Mouse (Mus musculus) kidney, embryonic 15.5 days (tissue): ENCODE measurements around the gene Acad12. TPM values are rescaled to one million over a fixed set of nuclear protein-coding genes. Genes with fewer than 3 reads are reported as not detected.

Experiments used
- ATAC-seq: fragments of 200-750 bp; cut with Nextera tagmentation; replicated peaks from 2 replicates; pipeline ENCODE4 v1.8.0; 2017; ENCODE audit warnings: moderate TSS enrichment; ENCODE audit not compliant: low FRiP score
- H3K27ac ChIP-seq: fragments of 300-500 bp; sonication (generic); 2 replicates; pipeline ENCODE4 v1.5.1; 2015; ENCODE audit warnings: mild to moderate bottlenecking, inconsistent platforms
- H3K27me3 ChIP-seq: fragments of 300-500 bp; sonication (generic); 2 replicates; pipeline ENCODE4 v1.6.1; 2015; ENCODE audit warnings: inconsistent platforms
- H3K36me3 ChIP-seq: fragments of 300-500 bp; sonication (generic); 2 replicates; pipeline ENCODE4 v1.6.1; 2015; ENCODE audit warnings: inconsistent platforms
- H3K4me1 ChIP-seq: fragments of 300-500 bp; sonication (generic); 2 replicates; pipeline ENCODE4 v1.6.1; 2015; ENCODE audit warnings: inconsistent platforms
- H3K4me2 ChIP-seq: fragments of 300-500 bp; sonication (generic); 2 replicates; pipeline ENCODE4 v1.6.1; 2015; ENCODE audit warnings: moderate library complexity, mild to moderate bottlenecking, inconsistent platforms
- H3K4me3 ChIP-seq: fragments of 300-500 bp; sonication (generic); replicated peaks from 2 replicates; pipeline ENCODE4 v1.5.1; 2015; ENCODE audit warnings: mild to moderate bottlenecking, inconsistent platforms
- H3K9ac ChIP-seq: fragments of 300-500 bp; sonication (generic); 2 replicates; pipeline ENCODE4 v1.6.1; 2015; ENCODE audit warnings: mild to moderate bottlenecking, inconsistent platforms
- H3K9me3 ChIP-seq: fragments of 300-500 bp; sonication (generic); replicated peaks from 2 replicates; pipeline ENCODE4 v1.6.1; 2016; ENCODE audit warnings: inconsistent platforms
- WGBS: fragments of 180-500 bp; shearing (Covaris S2); methylation state at CpG from one replicate; pipeline ENCODE4 v1.1.7; 2015; ENCODE audit warnings: mixed read lengths; 5-methylcytosine and 5-hydroxymethylcytosine counted together
- polyA plus RNA-seq: library from polyadenylated mRNA; unstranded; fragments of >200 nt; fragmentation: Nextera tagmentation; extraction: Ambion mirVana; gene quantifications from 2 replicates; pipeline ENCODE4 v1.2.1, GENCODE M21; 2015

Gene Acad12
- polyA plus RNA-seq, 1 experiment from 2014 or later: 2.8 TPM

DNA sequence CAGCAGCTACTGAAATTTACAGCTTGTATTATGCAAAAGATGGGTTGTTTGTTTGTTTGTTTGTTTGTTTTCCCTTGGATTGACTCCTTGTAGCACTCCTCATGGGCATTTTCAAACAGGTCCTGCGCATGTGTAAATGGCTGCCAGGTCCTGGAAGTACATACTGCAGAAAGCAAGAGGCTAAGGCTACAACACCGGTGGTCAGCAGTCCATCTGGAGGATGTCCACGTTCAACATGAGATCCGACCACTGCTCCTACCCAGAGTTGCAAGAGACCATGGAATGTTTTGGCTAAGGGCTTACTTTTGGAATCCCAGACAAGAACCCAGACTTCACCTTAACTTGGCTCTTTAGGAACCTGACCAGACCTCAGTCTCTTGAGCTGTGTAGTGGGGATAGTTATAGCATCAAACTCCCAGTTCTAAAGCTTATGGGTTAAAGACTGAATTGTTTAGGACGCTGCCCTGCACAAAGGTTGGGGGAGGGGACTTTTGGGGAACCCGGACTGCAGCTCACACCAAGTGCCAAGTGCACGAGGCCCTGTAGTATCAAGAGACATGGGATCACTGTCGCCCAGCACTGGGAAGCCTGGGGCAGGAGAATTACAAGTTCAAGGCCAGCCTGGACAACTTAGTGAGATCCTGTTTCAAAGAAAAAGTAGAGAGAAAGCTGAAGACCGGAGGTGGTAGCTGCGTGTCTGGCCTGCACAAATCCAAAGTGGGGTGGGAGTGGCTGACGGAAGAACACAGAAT, 26.5 kb downstream of the Acad12 start:
- no peak overlapping the region for H3K9ac ChIP-seq
- no peaks in the 10 kb centered on the region for H3K36me3 ChIP-seq
- peak overlapping the region; percentile 67 for H3K4me3 ChIP-seq
- H3K4me1 ChIP-seq: peaks cover 28% of the 10 kb centered on the region
- H3K27ac ChIP-seq: no peak overlapping the region
- WGBS: 53% methylated on average over 11 of the region's 11 CpGs
- H3K4me2 ChIP-seq: peak overlapping the region; percentile 92
- no peaks in the 10 kb centered on the region for H3K9me3 ChIP-seq
- H3K27me3 ChIP-seq: no peaks in the 10 kb centered on the region
- ATAC-seq: no peak

DNA sequence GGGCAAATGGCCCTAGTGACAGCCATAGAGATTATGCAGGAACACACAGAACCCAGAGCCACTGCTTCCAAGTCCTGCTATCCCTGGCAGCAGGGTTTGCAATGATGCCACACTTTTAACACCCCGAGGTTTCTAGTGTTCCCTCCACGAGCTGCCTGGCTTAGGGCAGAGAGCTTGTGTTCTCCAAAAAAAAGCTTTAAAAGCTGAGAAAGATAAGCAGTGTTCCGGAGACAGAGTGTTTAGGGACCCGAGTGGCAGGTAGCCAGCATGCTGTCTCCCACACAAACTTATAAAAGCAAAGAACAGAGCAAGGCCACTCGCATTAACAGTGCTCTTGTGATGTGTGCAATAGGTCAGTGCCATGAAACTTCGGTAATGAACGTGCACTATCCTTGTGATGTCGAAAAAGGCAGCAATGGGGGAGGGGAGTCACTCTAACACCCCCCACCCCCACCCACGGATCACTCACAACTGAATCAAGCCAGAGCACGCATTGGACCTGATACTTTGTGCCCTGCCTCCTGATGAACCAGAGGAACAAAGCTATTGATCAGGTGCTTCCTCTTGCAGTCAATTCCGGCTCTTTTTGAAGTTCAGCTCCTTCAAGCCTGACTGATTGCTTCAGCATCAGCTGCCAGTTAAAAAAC, 27.2 kb downstream of the Acad12 start:
- H3K4me3 ChIP-seq: no peak overlapping the region
- H3K27me3 ChIP-seq: no peaks in the 10 kb centered on the region
- WGBS: 50% methylated on average over 11 of the region's 11 CpGs
- no peak overlapping the region for H3K9ac ChIP-seq
- peaks cover 34% of the 10 kb centered on the region for H3K4me1 ChIP-seq
- no peak for ATAC-seq
- no peaks in the 10 kb centered on the region for H3K36me3 ChIP-seq
- H3K4me2 ChIP-seq: peak overlapping the region; percentile 92
- no peaks in the 10 kb centered on the region for H3K9me3 ChIP-seq
- H3K27ac ChIP-seq: no peak overlapping the region

DNA sequence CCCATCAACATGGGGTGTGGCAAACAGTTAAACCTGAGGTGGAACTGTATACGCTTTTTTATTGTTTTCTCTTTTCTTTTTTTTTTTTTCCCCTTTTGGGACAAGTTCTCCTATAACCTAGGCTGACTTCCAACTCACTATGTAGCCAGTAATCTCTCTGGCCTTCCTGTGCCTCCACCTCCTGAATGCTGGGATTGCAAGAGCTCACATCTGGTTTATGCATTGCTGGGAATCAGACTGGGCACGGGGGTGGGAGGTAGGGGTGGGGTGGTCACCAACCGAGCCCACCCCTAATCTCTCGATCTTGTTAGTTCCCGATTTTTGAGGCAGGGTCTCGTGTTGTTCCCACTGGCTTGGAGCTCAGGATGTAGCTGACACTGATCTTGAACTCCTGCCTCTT, 28.8 kb downstream of the Acad12 start:
- H3K36me3 ChIP-seq: no peaks in the 10 kb centered on the region
- H3K9ac ChIP-seq: no peak overlapping the region
- no peak for ATAC-seq
- H3K4me2 ChIP-seq: no peak overlapping the region
- H3K27me3 ChIP-seq: no peaks in the 10 kb centered on the region
- H3K4me1 ChIP-seq: peaks cover 38% of the 10 kb centered on the region
- no peak overlapping the region for H3K27ac ChIP-seq
- WGBS: 84% methylated on average over 6 of the region's 6 CpGs
- no peaks in the 10 kb centered on the region for H3K9me3 ChIP-seq
- no peak overlapping the region for H3K4me3 ChIP-seq

DNA sequence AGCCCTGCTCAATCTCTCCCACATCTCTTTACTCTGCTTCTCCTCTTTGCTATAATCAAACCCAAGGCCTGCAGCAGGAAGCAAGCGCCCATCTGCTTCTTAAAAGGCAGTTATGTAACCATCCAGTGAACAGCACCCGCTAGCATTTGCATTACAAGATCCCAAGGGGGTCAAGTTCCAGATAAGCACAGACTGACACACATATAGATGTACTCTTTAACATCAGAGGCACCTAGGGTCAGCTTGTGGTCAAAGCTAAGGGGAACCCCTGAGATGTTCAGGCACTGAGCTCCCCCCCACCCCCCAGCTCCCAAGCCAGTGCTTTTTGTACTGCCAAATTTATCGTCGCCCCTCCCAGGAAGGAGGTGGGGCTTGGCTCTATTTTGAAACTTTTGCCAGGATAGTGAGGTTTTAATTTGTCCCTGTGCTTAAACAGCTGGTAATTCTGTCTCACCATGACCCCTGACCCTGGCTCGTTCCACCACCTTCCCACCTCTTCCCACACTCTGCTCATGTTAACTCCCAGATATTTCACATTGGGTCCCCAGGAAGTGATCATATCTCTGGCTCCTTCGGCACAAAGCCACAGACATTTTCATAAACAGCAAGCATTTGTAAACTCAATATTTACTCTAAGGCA, 32.2 kb downstream of the Acad12 start:
- Histone ChIP-seq H3K4me2 (no peak overlapping the region), H3K9me3 (no peaks in the 10 kb centered on the region), H3K27me3 (no peaks in the 10 kb centered on the region), H3K4me3 (no peak overlapping the region), H3K27ac (no peak overlapping the region), H3K9ac (no peak overlapping the region), H3K4me1 (peaks cover 26% of the 10 kb centered on the region), H3K36me3 (no peaks in the 10 kb centered on the region)
- ATAC-seq: no peak
- WGBS: 53% methylated on average over 6 of the region's 6 CpGs

DNA sequence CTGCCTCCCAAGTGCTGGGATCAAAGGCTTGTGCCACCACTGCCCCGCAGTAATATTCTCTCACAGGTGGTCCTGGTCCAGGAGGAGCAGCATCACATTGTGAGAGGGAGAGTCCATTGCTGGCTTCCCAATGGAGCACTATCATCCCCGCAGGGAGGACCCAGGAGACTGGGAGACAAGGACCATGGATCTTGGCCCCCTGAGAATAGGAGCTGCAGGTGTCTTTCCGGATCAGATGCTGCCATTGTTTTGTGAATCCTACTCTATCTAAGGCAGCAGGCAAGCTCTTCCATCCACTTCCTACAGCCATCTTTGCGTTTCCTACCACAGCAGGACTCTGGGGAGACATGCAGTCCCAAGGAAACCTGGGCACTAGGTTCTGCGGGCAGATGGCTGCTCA, 33.0 kb downstream of the Acad12 start:
- Histone ChIP-seq H3K9me3 (no peaks in the 10 kb centered on the region), H3K4me2 (no peak overlapping the region), H3K36me3 (peaks cover 6% of the 10 kb centered on the region; the same call in 1 of the 2 replicates), H3K4me3 (no peak overlapping the region), H3K9ac (no peak overlapping the region), H3K4me1 (peaks cover 21% of the 10 kb centered on the region), H3K27me3 (no peaks in the 10 kb centered on the region), H3K27ac (no peak overlapping the region)
- WGBS: 89% methylated on average over 5 of the region's 5 CpGs
- no peak for ATAC-seq

DNA sequence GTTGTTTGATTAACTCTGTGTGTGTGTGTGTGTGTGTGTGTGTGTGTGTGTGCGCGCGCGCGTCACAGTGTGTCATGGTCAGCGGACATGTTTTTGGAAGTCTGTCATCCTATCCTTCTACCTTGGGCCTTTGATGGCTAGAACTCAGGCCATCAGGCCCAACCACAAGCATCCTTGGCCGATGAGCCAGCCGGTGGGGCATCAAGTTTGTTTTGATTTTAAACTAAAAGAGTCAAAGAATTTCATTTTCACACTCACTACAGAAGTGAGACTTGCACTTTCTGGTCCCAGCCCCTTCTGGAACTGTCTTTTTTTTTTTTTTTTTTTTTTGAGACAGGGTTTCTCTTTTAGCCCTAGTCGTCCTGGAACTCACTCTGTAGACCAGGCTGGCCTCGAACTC, 33.7 kb downstream of the Acad12 start:
- Histone ChIP-seq H3K4me2 (no peak overlapping the region), H3K4me3 (no peak overlapping the region), H3K27me3 (no peaks in the 10 kb centered on the region), H3K9ac (no peak overlapping the region), H3K27ac (no peak overlapping the region), H3K36me3 (peaks cover 13% of the 10 kb centered on the region), H3K4me1 (peaks cover 21% of the 10 kb centered on the region), H3K9me3 (no peaks in the 10 kb centered on the region)
- WGBS: 95% methylated on average over 10 of the region's 10 CpGs
- no peak for ATAC-seq

DNA sequence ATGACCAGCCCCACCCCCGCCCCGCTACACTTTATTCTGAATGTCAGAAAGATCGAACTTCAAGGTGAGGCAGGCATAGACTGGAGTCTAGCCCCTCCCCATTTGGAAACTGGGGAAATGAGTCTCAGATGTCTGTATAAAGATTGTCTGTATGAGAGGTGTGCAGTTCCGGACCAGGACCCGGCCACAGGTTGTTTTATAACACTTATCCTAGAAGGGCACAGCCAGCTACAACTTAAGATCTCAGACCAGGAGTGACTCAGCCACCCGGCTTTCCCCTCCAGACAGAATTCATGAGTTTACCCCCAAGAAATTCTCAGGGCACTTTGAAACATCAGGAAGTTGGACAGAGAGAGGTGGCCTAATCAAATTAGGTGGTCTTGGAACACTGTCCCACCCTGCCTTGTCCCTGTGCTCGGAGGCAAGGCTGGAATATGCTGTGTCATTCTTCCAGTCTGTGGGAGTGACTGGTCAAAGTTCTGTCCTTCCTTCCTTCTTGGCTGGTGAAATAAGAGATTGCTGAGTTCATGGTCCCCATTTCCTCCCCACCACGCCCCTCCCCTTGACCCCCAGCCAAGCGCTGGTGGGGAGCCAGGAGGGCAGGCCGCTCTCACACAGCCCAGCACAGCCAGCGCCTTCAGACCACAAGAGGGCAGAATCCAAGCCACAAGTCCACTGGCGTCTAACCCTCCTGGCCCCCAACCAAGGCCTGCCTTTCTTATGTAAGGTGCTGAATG, 34.8 kb downstream of the Acad12 start:
- Histone ChIP-seq H3K9me3 (no peaks in the 10 kb centered on the region), H3K9ac (no peak overlapping the region), H3K36me3 (peaks cover 23% of the 10 kb centered on the region), H3K27ac (peak overlapping the region; percentile 62), H3K4me2 (peak overlapping the region; percentile 3; the same call in 1 of the 2 replicates), H3K4me1 (peaks cover 21% of the 10 kb centered on the region), H3K27me3 (no peaks in the 10 kb centered on the region), H3K4me3 (no peak overlapping the region)
- 47% methylated on average over 12 of the region's 12 CpGs for WGBS
- ATAC-seq: peak; percentile 91

DNA sequence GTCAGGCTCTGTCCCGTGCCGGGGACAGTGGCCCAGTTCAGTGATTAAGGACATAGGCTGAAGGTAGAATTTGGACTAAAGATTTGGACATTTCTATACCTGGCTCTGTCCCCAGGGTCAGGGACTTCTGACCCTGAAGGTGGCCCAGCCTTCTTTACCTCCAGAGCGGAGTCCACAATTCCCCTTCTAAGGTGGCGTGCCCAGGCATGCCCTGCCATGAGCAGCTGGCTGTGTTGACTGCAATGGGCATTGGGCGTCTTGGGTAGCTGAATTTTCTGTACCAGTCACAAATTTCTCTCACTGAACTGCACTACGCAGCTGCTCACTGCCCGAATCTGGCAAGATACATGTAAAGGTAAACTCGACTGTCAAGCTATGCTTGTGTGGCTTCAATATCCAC, 36.8 kb downstream of the Acad12 start:
- no peak overlapping the region for H3K9ac ChIP-seq
- WGBS: 92% methylated on average over 8 of the region's 8 CpGs

DNA sequence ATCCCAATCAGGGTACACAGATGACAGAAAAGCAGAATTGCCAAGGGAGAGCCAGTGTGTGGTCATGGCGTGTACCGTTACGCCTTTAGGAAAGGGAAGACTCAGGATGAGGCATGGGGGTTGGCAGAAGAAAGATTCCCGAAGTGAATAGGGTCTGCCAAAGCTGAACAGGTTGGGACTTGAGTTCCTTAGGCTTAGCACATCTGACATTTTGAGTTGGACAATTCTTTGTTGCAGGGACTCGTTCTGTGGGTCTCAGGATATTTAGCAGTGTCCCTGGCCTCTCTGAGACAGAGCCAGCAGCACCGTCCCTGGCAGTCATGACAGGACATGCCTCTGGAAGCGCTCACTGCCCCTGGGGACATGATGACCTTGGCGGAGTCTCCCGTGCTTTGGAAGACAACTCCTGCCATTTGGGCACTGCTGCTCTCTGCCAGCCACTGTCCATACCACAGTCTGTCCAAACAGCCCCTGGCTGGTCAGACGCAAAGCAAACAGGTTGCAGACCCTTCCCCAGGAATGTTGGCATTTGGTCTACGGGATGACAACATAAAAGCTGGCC, 41.7 kb downstream of the Acad12 start:
- H3K4me2 ChIP-seq: no peak overlapping the region
- 82% methylated on average over 11 of the region's 11 CpGs for WGBS
- H3K4me1 ChIP-seq: no peaks in the 10 kb centered on the region
- ATAC-seq: no peak
- H3K27me3 ChIP-seq: no peaks in the 10 kb centered on the region
- H3K4me3 ChIP-seq: no peak overlapping the region
- H3K9me3 ChIP-seq: no peaks in the 10 kb centered on the region
- peaks cover 83% of the 10 kb centered on the region for H3K36me3 ChIP-seq
- H3K27ac ChIP-seq: no peak overlapping the region
- H3K9ac ChIP-seq: no peak overlapping the region

More for the DNA sequence above, 36.8 kb downstream of the Acad12 start:
- no peak overlapping the region for H3K4me3 ChIP-seq
- H3K4me1 ChIP-seq: peaks cover 18% of the 10 kb centered on the region
- H3K27ac ChIP-seq: no peak overlapping the region
- H3K4me2 ChIP-seq: no peak overlapping the region
- H3K27me3 ChIP-seq: no peaks in the 10 kb centered on the region
- peaks cover 42% of the 10 kb centered on the region for H3K36me3 ChIP-seq
- H3K9me3 ChIP-seq: no peaks in the 10 kb centered on the region
- ATAC-seq: no peak

DNA sequence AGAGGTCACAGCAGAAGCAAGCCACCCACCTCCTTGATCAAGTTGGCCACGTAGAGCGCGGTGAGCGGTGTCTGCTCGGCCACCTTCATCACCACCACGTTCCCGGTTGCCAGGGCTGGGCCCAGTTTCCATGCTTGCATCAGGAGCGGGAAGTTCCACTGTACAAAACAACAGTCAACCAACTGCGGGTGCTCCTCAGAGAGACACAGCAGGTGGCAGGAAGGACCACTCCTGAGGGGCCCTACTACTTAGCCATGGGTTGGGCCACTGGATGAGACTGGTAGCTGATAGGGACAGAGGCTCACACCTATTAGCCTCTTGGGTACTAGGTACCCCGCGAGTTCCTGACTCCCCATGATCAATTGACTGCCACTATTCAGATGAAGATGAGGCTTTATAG, 42.9 kb downstream of the Acad12 start:
- H3K36me3 ChIP-seq: peaks cover 91% of the 10 kb centered on the region
- no peaks in the 10 kb centered on the region for H3K9me3 ChIP-seq
- 91% methylated on average over 11 of the region's 11 CpGs for WGBS
- H3K27me3 ChIP-seq: no peaks in the 10 kb centered on the region
- H3K4me3 ChIP-seq: no peak overlapping the region
- no peak for ATAC-seq
- H3K9ac ChIP-seq: no peak overlapping the region
- no peaks in the 10 kb centered on the region for H3K4me1 ChIP-seq
- no peak overlapping the region for H3K4me2 ChIP-seq
- no peak overlapping the region for H3K27ac ChIP-seq

DNA sequence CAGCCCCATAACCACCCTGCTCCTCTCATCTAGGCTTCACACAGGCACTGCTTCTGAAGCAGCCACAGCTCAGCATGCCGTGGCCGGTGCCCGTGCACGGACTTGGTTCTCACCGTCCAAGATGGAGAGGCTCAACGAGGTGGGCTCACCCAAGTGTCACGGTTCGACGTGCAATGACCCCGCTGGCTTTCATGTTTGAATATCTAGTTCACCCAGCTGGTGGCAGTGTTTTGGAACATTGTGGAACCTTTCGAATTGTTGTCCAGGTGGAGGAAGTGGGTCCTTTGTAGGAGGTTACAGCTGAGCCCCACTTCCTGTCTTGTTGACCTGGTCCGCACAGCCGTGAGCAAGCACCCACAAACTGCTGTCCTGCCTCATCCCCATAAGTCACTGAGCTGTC, 44.6 kb downstream of the Acad12 start:
- no peak overlapping the region for H3K4me3 ChIP-seq
- no peak overlapping the region for H3K4me2 ChIP-seq
- WGBS: 80% methylated on average over 13 of the region's 13 CpGs
- H3K4me1 ChIP-seq: no peaks in the 10 kb centered on the region
- H3K9me3 ChIP-seq: no peaks in the 10 kb centered on the region
- H3K9ac ChIP-seq: no peak overlapping the region
- H3K36me3 ChIP-seq: peaks cover 87% of the 10 kb centered on the region
- H3K27me3 ChIP-seq: no peaks in the 10 kb centered on the region
- H3K27ac ChIP-seq: no peak overlapping the region
- no peak for ATAC-seq
